Mouse (Mus musculus): ENCODE results near the gene Prss23. TPM values are rescaled to one million over a fixed set of nuclear protein-coding genes. Genes with fewer than 3 reads are reported as not detected.

The Prss23 gene
- polyA plus RNA-seq, 1 experiment, result not detected

DNA sequence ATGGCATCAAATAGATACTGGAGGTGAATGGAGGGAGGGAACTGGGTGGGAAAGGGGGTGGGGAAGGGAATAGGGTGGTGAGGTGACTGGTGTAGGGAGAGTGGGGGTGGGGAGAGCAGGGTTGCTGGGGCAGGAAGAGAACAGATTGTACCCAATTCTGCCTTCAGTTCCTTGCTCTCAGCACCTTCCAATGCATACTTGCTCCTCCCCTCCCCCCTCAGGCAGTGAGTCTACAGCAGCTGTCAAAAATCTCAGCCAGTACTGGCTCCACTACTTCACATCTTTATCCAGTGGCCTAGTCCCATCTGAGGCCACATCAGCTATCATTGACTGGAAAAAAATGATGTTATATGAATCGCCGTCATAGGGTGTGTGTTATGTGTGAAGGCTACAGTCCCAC, 48.5 kb downstream of the Prss23 start:
- no peaks in the 10 kb centered on the region for H3K27me3 ChIP-seq (ENCODE audit: control insufficient read depth)
- TF ChIP-seq GATA1 (IDR thresholded peaks at IDR 0.05; ENCODE audit: low read length), result no peak
- no peak for TF ChIP-seq TAL1 (IDR thresholded peaks at IDR 0.05; ENCODE audit: low read length)

DNA sequence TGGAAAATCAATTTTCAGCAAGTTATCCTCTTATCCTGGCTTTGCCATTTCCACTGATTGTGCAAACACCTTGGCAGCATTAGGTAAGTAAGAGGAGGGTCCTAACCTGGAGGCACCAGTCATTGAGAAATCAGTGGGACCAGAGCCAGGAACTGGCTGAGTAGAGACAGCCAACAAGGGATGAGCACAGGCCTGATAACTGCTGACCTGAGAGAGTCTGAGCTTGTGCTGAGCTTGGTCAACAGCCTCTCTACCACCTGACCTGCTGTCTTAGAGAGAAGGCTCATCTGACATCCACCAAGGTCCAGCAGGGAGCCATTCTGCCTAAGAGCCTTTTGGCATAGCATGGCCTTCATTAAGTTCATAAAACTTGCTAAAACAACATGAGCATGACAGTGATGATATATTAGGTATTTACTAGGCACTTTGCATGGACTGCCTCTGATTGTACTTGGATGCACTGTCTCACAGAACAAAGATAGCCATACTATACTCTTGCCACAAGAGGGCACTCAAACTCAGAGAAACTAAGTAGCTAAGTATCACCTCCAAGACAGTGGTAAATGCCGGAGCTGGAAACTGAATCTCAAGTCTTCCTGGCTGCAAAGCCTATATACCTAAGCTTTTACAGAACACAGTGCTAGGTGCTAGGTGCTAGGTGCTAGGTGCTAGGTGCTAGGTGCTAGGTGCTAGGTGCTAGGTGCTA, 49.5 kb downstream of the Prss23 start:
- Histone ChIP-seq H3K36me3 (ENCODE audit: control insufficient read depth) (no peaks in the 10 kb centered on the region), H3K4me1 (ENCODE audit: control insufficient read depth) (no peaks in the 10 kb centered on the region), H3K4me3 (replicated peaks) (no peak overlapping the region), H3K27me3 (ENCODE audit: control insufficient read depth) (no peaks in the 10 kb centered on the region), H3K9me3 (ENCODE audit: control insufficient read depth, low read length) (no peaks in the 10 kb centered on the region)
- TF ChIP-seq TAL1 (IDR thresholded peaks at IDR 0.05; ENCODE audit: low read length) (no peak), GATA1 (IDR thresholded peaks at IDR 0.05; ENCODE audit: low read length) (no peak)

More for the DNA sequence above, 48.5 kb downstream of the Prss23 start:
- H3K36me3 ChIP-seq (ENCODE audit: control insufficient read depth), result no peaks in the 10 kb centered on the region
- H3K4me1 ChIP-seq (ENCODE audit: control insufficient read depth), result no peaks in the 10 kb centered on the region
- no peak overlapping the region for H3K4me3 ChIP-seq (replicated peaks)
- H3K9me3 ChIP-seq (ENCODE audit: control insufficient read depth, low read length), result no peaks in the 10 kb centered on the region

DNA sequence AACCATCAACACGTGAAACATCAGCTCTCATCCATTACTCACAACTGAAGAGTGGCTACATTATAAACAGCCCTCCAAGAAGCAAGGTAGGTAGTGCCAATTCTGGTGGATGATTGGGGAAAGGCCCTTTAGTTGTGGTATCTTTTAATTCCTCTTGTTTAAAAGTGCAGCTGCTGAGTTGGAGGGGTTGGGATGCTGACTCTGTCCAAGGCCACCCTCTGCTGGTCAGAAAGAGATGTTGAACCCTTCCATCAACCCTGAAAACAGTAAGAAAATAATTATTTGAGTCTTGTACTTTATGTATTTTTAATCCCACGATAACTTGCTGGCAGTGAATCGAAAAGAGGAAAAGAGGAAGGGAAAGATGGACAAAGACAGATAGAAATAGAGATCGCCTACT, 53.5 kb downstream of the Prss23 start:
- Histone ChIP-seq H3K4me3 (replicated peaks) (no peak overlapping the region), H3K4me1 (ENCODE audit: control insufficient read depth) (no peaks in the 10 kb centered on the region), H3K36me3 (ENCODE audit: control insufficient read depth) (no peaks in the 10 kb centered on the region), H3K9me3 (ENCODE audit: control insufficient read depth, low read length) (no peaks in the 10 kb centered on the region), H3K27me3 (ENCODE audit: control insufficient read depth) (no peaks in the 10 kb centered on the region)
- TF ChIP-seq TAL1 (IDR thresholded peaks at IDR 0.05; ENCODE audit: low read length), result no peak

DNA sequence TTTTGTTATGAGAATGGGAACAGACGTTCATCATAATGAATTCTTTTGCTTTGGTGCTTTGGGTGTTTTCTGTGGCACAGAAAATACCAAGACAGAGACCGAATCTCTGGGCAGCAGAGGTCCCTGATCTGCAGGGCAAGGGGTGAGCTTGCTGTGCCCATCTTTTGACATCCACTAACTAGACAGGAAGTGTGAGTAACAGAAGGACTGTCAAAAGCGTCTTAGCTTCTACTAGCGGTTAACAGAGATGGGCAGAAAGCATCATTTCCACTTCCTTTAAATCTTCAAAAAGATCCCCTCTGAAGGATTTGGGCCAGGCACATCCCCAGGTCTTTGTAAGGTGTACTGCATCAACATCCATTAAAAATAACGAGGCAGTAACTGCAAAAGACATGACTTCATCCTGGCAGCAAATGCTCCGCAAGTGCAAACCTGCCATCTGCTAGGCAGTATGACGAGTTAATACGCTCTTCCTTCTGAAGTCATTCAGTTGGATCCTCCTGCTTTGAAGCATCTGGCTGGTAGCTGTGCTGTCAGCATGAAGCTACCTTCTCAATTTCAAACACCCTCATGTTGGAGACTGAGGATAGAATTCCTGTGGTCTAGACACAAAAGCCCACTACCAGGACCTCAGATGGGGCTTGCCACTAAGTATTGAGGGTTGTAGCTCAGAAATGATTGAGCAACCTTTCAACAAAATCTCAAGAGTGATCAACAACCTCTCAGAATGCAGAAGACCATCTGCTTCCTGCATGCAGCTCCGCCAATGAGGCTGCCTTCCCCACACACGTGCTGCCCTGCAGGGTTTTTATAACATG, 63.0 kb downstream of the Prss23 start:
- Histone ChIP-seq H3K4me3 (replicated peaks) (no peak overlapping the region), H3K27me3 (ENCODE audit: control insufficient read depth) (no peaks in the 10 kb centered on the region), H3K9me3 (ENCODE audit: control insufficient read depth, low read length) (no peaks in the 10 kb centered on the region), H3K4me1 (ENCODE audit: control insufficient read depth) (no peaks in the 10 kb centered on the region), H3K36me3 (ENCODE audit: control insufficient read depth) (no peaks in the 10 kb centered on the region)
- TF ChIP-seq GATA1 (IDR thresholded peaks at IDR 0.05; ENCODE audit: low read length) (no peak), TAL1 (IDR thresholded peaks at IDR 0.05; ENCODE audit: low read length) (no peak)

DNA sequence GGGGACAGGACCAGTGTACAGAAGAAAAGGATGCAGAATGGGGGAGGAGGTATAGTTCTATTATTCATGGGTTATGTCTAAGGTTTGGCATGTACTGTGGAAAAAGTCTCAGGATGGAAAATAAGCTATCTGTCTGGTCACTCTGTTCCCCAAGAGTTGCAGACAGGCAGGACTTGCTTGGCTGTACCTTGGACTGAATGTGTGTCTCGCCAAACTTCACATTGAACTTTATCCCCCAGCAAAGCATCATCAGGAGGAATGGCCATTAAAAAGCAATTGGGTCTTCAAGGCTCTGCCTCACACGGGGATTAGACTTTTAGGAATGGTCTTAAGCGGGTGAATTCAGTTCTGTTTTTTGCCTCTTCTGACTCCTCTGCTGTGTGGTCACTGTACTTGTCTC, 63.7 kb downstream of the Prss23 start:
- no peaks in the 10 kb centered on the region for H3K9me3 ChIP-seq (ENCODE audit: control insufficient read depth, low read length)
- TF ChIP-seq TAL1 (IDR thresholded peaks at IDR 0.05; ENCODE audit: low read length), result no peak
- no peak for TF ChIP-seq GATA1 (IDR thresholded peaks at IDR 0.05; ENCODE audit: low read length)
- H3K27me3 ChIP-seq (ENCODE audit: control insufficient read depth), result no peaks in the 10 kb centered on the region
- H3K4me3 ChIP-seq (replicated peaks), result no peak overlapping the region
- no peaks in the 10 kb centered on the region for H3K4me1 ChIP-seq (ENCODE audit: control insufficient read depth)
- no peaks in the 10 kb centered on the region for H3K36me3 ChIP-seq (ENCODE audit: control insufficient read depth)

DNA sequence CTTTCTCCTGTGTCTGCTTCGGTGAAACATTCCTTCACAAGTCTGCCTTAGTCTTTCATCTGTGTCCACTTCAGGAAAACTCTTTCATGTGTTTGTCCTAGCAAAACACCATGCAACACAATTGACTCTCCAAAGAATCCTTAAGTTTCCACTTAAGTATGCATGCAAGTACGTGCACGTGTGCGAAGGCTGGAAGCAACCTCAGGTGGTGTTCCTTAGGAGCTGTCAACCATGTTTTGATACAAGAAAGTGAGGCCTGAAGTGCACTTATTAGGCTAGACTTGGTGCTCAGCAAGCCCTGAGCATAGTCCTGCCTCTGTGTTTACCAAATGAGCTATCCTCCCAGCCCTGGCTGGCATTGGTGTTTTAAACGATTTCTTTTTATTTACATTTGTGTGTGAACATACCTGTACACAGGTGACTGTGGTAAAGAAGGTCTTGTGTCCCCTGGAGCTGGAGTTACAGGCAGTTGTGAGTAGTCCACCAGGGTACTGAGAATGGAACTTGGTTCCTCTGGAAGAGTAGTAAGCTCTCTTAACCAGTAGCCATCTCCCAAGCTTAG, 64.3 kb downstream of the Prss23 start:
- no peak for TF ChIP-seq GATA1 (IDR thresholded peaks at IDR 0.05; ENCODE audit: low read length)
- TF ChIP-seq TAL1 (IDR thresholded peaks at IDR 0.05; ENCODE audit: low read length), result no peak
- no peaks in the 10 kb centered on the region for H3K36me3 ChIP-seq (ENCODE audit: control insufficient read depth)
- H3K9me3 ChIP-seq (ENCODE audit: control insufficient read depth, low read length), result no peaks in the 10 kb centered on the region

DNA sequence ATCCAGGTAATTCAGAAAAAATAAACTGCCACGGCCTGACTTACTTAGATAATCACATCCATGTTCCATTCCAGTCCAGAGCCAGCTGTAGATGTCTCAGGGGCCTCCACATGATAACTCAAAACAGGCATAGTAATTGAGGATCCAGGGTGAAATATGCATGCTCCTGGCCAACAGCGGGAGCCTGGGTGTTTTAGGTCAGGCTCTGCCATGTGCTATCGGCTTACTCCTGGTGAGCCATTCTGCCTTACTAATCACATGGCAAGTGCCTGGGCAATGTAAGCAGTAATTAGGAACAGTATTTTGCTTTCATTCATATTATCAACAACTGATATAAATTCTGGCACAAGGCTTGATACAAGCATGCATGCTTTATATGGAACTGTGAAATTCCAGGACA, 65.6 kb downstream of the Prss23 start:
- Histone ChIP-seq H3K4me1 (ENCODE audit: control insufficient read depth) (no peaks in the 10 kb centered on the region), H3K27me3 (ENCODE audit: control insufficient read depth) (no peaks in the 10 kb centered on the region), H3K4me3 (replicated peaks) (no peak overlapping the region), H3K9me3 (ENCODE audit: control insufficient read depth, low read length) (no peaks in the 10 kb centered on the region), H3K36me3 (ENCODE audit: control insufficient read depth) (no peaks in the 10 kb centered on the region)
- TF ChIP-seq GATA1 (IDR thresholded peaks at IDR 0.05; ENCODE audit: low read length) (no peak), TAL1 (IDR thresholded peaks at IDR 0.05; ENCODE audit: low read length) (no peak)

More for the DNA sequence above, 64.3 kb downstream of the Prss23 start:
- Histone ChIP-seq H3K27me3 (ENCODE audit: control insufficient read depth) (no peaks in the 10 kb centered on the region), H3K4me3 (replicated peaks) (no peak overlapping the region), H3K4me1 (ENCODE audit: control insufficient read depth) (no peaks in the 10 kb centered on the region)

DNA sequence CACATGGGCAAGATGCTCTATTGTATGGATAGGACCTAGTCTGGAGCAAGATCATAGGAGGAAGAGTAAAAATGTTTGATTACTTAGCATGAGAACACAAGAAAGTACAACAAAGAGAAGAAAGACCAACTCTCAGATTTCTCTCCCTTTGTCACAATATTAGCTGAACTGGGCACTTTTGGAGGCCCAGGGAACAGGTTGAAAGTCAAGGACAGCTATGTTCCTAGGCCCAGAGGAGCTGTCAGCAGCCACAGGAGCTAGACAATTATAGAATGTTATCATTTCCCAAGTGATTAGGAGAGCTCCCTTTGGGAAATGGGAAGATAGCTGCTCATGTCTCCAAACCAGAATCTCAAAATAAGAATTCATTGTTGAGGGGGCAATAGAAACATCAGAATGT, 66.1 kb downstream of the Prss23 start:
- H3K9me3 ChIP-seq (ENCODE audit: control insufficient read depth, low read length), result no peaks in the 10 kb centered on the region

DNA sequence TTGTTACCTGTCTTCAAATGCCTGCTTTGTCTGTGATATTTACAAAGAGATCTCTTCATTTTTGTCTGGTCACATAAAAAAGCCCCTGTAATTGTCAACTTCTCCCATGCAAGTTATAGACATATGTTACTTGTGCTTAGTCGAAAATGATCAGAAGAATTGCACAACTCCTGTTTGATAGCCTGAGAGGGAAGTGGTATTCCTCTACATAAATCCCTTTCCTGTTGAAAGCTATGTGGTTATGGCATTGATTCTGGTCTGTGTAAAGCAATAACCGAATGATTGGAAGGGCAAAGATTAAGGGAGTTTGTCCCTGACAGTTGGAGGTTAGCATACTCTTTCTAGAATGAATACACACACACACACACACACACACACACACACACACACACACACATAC, 67.3 kb downstream of the Prss23 start:
- Histone ChIP-seq H3K4me1 (ENCODE audit: control insufficient read depth) (no peaks in the 10 kb centered on the region), H3K9me3 (ENCODE audit: control insufficient read depth, low read length) (no peaks in the 10 kb centered on the region), H3K36me3 (ENCODE audit: control insufficient read depth) (no peaks in the 10 kb centered on the region), H3K4me3 (replicated peaks) (no peak overlapping the region), H3K27me3 (ENCODE audit: control insufficient read depth) (no peaks in the 10 kb centered on the region)
- TF ChIP-seq GATA1 (IDR thresholded peaks at IDR 0.05; ENCODE audit: low read length) (no peak), TAL1 (IDR thresholded peaks at IDR 0.05; ENCODE audit: low read length) (no peak)

More for the DNA sequence above, 66.1 kb downstream of the Prss23 start:
- Histone ChIP-seq H3K4me3 (replicated peaks) (no peak overlapping the region), H3K27me3 (ENCODE audit: control insufficient read depth) (no peaks in the 10 kb centered on the region), H3K4me1 (ENCODE audit: control insufficient read depth) (no peaks in the 10 kb centered on the region), H3K36me3 (ENCODE audit: control insufficient read depth) (no peaks in the 10 kb centered on the region)
- TF ChIP-seq TAL1 (IDR thresholded peaks at IDR 0.05; ENCODE audit: low read length) (no peak), GATA1 (IDR thresholded peaks at IDR 0.05; ENCODE audit: low read length) (no peak)

Other genes with a start within 250 kb of the Prss23 start
- 0.33 and 0.68 TPM in 2 replicates for gene Tmem135, start 123.0 kb downstream of the Prss23 start, polyA plus RNA-seq (2012)
- not detected in 2 replicates for gene Fzd4, start 122.8 kb downstream of the Prss23 start, polyA plus RNA-seq (2012)
- 0.01 TPM in 1 of 2 replicates, not detected in the other for gene Me3, start 105.2 kb upstream of the Prss23 start, polyA plus RNA-seq (2012)

Data from erythroblast, embryonic 14.5 days (primary cell).